Mouse (Mus musculus): ENCODE data around the gene Zfp628. TPM values are rescaled to one million over a fixed set of nuclear protein-coding genes. Genes with fewer than 3 reads are reported as not detected.

Zfp628 gene
- polyA plus RNA-seq, 1 experiment: 8.0 TPM

DNA sequence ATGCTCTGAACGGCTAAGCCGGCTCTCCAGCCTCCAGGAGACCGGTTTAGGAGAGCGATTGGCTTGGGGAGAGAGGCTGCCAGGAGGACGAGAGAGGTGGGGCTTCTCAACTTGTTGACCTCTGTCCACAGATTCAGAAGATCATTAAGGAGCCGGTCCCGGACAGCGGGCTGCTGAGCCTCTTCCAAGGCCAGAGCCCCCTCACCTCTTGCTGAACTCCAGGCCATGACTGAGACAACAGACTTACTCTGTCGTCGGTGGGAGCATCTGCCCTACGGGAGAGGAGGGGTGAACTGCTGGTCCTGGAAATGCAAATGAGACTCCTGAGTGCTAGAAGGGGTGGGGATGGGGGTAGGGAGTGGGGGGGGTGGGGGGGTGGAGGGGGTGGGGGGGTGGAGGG lies 19.8 kb upstream of the Zfp628 start:
- H3K4me2 ChIP-seq (ENCODE audit: low read depth): no peak overlapping the region
- no peak overlapping the region for H3K4me3 ChIP-seq
- TF ChIP-seq CEBPB (IDR thresholded peaks at IDR 0.05; ENCODE audit: insufficient read depth, poor library complexity, severe bottlenecking) (no peak), SRF (IDR thresholded peaks at IDR 0.05; ENCODE audit: control insufficient read depth, insufficient read length, low read depth) (no peak), MAX (IDR thresholded peaks at IDR 0.05; ENCODE audit: low read depth) (no peak), POLR2AphosphoS2 (IDR thresholded peaks at IDR 0.05; ENCODE audit: insufficient read length, low read depth) (no peak), MYOG (IDR thresholded peaks at IDR 0.05; ENCODE audit: control insufficient read depth in 1 of 3, insufficient read depth in 1 of 3, insufficient read length in 2 of 3, low read depth in 2 of 3) (no peak), E2F4 (IDR thresholded peaks at IDR 0.05; ENCODE audit: insufficient read depth) (no peak), POLR2A (IDR thresholded peaks at IDR 0.05; ENCODE audit: insufficient read length, low read depth) (no peak), TCF12 (IDR thresholded peaks at IDR 0.05; ENCODE audit: insufficient read depth, poor library complexity, severe bottlenecking) (no peak), TCF3 (IDR thresholded peaks at IDR 0.05; ENCODE audit: insufficient read length, low read depth) (no peak), MYOD1 (IDR thresholded peaks at IDR 0.05; ENCODE audit: control insufficient read depth in 1 of 3, insufficient read length in 2 of 3, low read depth in 2 of 3) (no peak), REST (IDR thresholded peaks at IDR 0.05; ENCODE audit: insufficient read depth, insufficient read length) (no peak), USF1 (IDR thresholded peaks at IDR 0.05; ENCODE audit: low read depth) (no peak)
- no peaks in the 10 kb centered on the region for H3K27me3 ChIP-seq (ENCODE audit: control insufficient read depth, insufficient read depth, insufficient read length)
- no peaks in the 10 kb centered on the region for H3K36me3 ChIP-seq (ENCODE audit: control insufficient read depth, insufficient read depth)
- no peaks in the 10 kb centered on the region for H3K79me2 ChIP-seq (ENCODE audit: control insufficient read depth, insufficient read depth)
- no peak overlapping the region for H3ac ChIP-seq (ENCODE audit: control insufficient read depth, insufficient read length)

DNA sequence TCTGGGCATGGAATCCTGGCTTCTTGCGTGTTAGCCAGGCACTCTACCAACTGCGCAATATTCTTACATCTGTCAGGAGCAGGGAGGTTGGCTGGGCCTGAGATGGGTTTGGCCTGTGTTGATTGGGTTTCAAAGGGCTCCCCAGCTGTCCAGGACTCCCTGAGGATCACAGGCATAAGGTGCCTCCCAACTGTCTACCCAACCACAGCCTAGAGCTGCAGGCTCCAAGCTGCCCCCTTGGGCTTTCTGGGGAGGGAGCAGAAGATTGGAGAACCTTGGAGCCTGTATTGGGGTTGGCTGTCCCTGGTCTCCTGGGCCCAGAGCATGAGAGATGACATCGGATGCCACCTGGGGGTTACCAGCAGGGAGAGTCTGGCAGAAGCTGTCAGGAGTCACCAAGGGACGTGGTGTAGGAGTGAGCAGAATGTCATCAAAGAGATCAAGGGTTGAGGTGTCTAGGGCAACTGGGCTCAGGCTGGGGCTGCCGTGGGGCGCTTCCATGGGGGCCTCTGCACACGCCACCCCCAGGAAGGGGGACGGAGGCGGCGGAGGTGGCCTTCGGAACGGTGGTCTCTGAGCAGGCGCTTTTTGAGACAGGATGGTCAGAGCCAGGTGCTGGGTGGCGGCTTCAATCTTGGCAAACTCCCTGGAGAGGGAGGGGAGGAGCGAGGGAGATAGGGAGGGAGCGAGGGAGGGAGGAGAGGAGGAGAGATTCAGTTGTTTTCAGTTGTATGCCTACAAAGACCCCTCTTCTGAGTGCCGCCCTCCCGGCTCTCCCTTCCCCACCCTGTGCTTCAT lies 16.0 kb upstream of the Zfp628 start:
- H3K79me2 ChIP-seq (ENCODE audit: control insufficient read depth, insufficient read depth): no peaks in the 10 kb centered on the region
- H3K36me3 ChIP-seq (ENCODE audit: control insufficient read depth, insufficient read depth): no peaks in the 10 kb centered on the region
- no peak overlapping the region for H3K4me2 ChIP-seq (ENCODE audit: low read depth)
- TF ChIP-seq MAX (IDR thresholded peaks at IDR 0.05; ENCODE audit: low read depth) (no peak), E2F4 (IDR thresholded peaks at IDR 0.05; ENCODE audit: insufficient read depth) (no peak), POLR2AphosphoS2 (IDR thresholded peaks at IDR 0.05; ENCODE audit: insufficient read length, low read depth) (no peak), POLR2A (IDR thresholded peaks at IDR 0.05; ENCODE audit: insufficient read length, low read depth) (no peak), USF1 (IDR thresholded peaks at IDR 0.05; ENCODE audit: low read depth) (no peak), MYOD1 (IDR thresholded peaks at IDR 0.05; ENCODE audit: control insufficient read depth in 1 of 3, insufficient read length in 2 of 3, low read depth in 2 of 3) (no peak), CEBPB (IDR thresholded peaks at IDR 0.05; ENCODE audit: insufficient read depth, poor library complexity, severe bottlenecking) (no peak), TCF3 (IDR thresholded peaks at IDR 0.05; ENCODE audit: insufficient read length, low read depth) (no peak), MYOG (IDR thresholded peaks at IDR 0.05; ENCODE audit: control insufficient read depth in 1 of 3, insufficient read depth in 1 of 3, insufficient read length in 2 of 3, low read depth in 2 of 3) (no peak), TCF12 (IDR thresholded peaks at IDR 0.05; ENCODE audit: insufficient read depth, poor library complexity, severe bottlenecking) (no peak), SRF (IDR thresholded peaks at IDR 0.05; ENCODE audit: control insufficient read depth, insufficient read length, low read depth) (no peak), REST (IDR thresholded peaks at IDR 0.05; ENCODE audit: insufficient read depth, insufficient read length) (no peak)
- no peak overlapping the region for H3K4me3 ChIP-seq
- no peaks in the 10 kb centered on the region for H3K27me3 ChIP-seq (ENCODE audit: control insufficient read depth, insufficient read depth, insufficient read length)
- no peak overlapping the region for H3ac ChIP-seq (ENCODE audit: control insufficient read depth, insufficient read length)

- Histone ChIP-seq H3K36me3 (ENCODE audit: control insufficient read depth, insufficient read depth) (no peaks in the 10 kb centered on the region), H3K79me2 (ENCODE audit: control insufficient read depth, insufficient read depth) (no peaks in the 10 kb centered on the region), H3K4me3 (no peak overlapping the region), H3K4me2 (ENCODE audit: low read depth) (no peak overlapping the region), H3K27me3 (ENCODE audit: control insufficient read depth, insufficient read depth, insufficient read length) (no peaks in the 10 kb centered on the region), H3ac (ENCODE audit: control insufficient read depth, insufficient read length) (no peak overlapping the region)
- no peak for TF ChIP-seq REST (IDR thresholded peaks at IDR 0.05; ENCODE audit: insufficient read depth, insufficient read length)
- TF ChIP-seq USF1 (IDR thresholded peaks at IDR 0.05; ENCODE audit: low read depth): no peak
These were observed 15.1 kb upstream of the Zfp628 start for GRCm38 (mm10) chr7:4899649-4900522.

DNA sequence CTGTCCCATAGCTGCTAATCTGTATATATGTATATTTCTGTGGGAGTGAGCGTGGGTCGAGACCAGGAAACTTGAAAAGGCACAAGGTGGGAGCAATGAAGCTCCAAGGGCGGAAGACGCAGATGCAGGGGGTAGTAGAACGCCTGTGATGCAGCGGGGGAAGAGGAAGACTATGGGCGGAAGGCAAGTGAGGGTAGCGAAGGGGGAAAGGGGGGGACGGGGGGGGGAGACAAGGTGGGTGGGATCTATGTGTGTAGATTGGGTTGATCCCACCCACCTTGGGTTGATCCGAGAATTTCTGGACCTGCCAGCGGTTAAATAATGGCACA lies 14.5 kb upstream of the Zfp628 start:
- no peaks in the 10 kb centered on the region for H3K36me3 ChIP-seq (ENCODE audit: control insufficient read depth, insufficient read depth)
- TF ChIP-seq MAX (IDR thresholded peaks at IDR 0.05; ENCODE audit: low read depth) (no peak), E2F4 (IDR thresholded peaks at IDR 0.05; ENCODE audit: insufficient read depth) (no peak), TCF12 (IDR thresholded peaks at IDR 0.05; ENCODE audit: insufficient read depth, poor library complexity, severe bottlenecking) (no peak), MYOD1 (IDR thresholded peaks at IDR 0.05; ENCODE audit: control insufficient read depth in 1 of 3, insufficient read length in 2 of 3, low read depth in 2 of 3) (no peak), REST (IDR thresholded peaks at IDR 0.05; ENCODE audit: insufficient read depth, insufficient read length) (no peak), USF1 (IDR thresholded peaks at IDR 0.05; ENCODE audit: low read depth) (no peak), POLR2A (IDR thresholded peaks at IDR 0.05; ENCODE audit: insufficient read length, low read depth) (no peak), CEBPB (IDR thresholded peaks at IDR 0.05; ENCODE audit: insufficient read depth, poor library complexity, severe bottlenecking) (no peak), TCF3 (IDR thresholded peaks at IDR 0.05; ENCODE audit: insufficient read length, low read depth) (no peak), SRF (IDR thresholded peaks at IDR 0.05; ENCODE audit: control insufficient read depth, insufficient read length, low read depth) (no peak), POLR2AphosphoS2 (IDR thresholded peaks at IDR 0.05; ENCODE audit: insufficient read length, low read depth) (no peak), MYOG (IDR thresholded peaks at IDR 0.05; ENCODE audit: control insufficient read depth in 1 of 3, insufficient read depth in 1 of 3, insufficient read length in 2 of 3, low read depth in 2 of 3) (no peak)
- H3K4me3 ChIP-seq: no peak overlapping the region
- H3K4me2 ChIP-seq (ENCODE audit: low read depth): no peak overlapping the region
- peaks cover 3% of the 10 kb centered on the region for H3K27me3 ChIP-seq (ENCODE audit: control insufficient read depth, insufficient read depth, insufficient read length)
- no peak overlapping the region for H3ac ChIP-seq (ENCODE audit: control insufficient read depth, insufficient read length)
- no peaks in the 10 kb centered on the region for H3K79me2 ChIP-seq (ENCODE audit: control insufficient read depth, insufficient read depth)

Measured in myocyte (in vitro differentiated cells).